Mouse (Mus musculus): Measurements from ENCODE around the gene March11.

The March11 gene

DNA sequence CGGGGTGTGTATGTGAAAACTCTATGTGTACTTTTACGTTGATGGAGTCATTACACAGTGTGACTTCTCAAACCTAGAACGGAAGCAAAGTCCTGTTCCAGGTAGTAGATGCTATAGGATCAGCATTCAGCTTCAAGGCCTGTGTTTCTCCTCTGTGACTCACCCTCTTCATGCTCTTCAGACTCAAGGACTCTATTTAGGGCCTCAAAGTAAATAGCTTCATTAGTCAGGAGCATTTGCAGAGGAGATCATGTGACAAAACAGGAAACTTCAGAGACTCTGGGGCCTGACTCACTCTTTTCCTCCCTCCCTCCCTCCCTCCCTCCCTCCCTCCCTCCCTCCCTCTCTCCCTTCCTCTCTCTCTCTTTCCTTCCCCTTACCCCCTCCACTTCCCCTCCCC is 66.1 kb downstream of the March11 start:
- no peak for DNase-seq

DNA sequence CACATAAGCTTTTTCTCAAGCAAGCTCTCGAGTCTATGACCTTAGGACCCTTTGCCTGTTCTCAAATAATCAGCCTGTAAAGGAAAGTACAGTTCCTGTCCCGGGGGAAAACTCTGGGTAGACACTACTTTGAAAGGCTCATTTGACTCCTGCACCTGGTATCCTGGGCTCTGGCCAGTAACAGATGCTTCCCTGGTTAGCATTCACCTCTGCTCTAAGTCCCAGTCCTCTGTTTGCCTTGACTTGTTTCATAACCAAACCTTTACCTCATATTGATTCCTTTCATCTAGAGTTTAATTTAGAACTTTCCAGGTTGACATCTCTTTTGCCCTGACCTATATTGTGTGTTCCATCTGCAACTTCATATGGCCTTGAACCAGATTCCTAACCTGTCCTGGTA is 68.5 kb downstream of the March11 start:
- no peak for DNase-seq

DNA sequence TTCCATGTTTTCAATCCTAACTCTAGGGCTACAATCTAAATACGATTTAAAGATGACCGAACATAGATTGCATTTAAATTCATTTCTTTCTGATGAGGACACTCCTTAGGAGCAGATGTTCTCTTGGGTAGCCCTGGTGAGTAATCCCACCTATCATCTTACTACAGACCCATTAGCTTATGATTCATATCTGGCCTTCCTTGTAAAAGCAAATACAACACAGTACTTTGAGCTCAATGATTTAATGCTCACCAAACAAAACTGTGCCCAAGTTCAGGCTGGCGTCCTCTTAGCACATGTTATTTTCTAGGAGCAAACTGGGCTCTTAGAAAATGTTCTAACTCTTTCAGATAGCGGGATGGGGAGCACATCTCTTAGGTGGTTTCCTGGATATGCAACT is 70.0 kb downstream of the March11 start:
- no peak for DNase-seq

DNA sequence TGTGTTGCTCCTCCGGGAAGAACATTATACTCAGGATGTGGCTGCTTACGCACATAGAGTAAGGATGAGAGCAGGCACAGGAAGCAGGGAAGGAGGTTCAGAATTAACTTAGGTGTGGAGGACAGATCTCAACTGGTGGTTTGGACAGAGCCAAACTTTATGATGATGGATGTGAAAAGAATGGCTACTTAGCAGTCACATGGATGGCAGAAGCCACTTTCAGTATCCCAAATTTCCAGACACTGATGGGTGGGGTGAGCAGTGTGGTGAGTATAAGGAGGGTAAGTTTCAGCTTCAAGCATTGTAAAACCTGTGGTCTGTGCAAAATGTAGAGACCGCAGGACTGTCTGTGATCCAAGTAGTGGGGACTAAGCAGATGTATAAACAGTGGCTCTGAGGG is 71.0 kb downstream of the March11 start:
- DNase-seq: no peak

DNA sequence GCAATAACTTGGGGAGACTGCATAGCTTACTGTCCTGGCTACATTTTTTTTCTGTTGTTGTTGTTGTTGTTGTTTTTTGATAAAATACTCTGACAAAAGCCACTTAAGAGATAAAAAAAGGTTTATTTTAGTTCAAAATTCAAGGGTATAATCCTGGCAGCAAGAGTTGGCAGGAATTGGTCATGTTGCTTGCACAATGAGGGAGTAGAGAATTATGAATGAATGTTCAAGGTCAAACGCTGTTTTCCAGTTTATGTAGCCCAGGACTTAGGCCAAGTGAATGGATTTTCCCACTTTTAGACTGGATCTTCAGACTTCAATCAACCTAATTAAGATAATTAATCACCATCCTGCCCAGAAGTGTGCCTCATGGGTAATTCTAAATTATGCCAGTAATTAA is 72.0 kb downstream of the March11 start:
- DNase-seq: no peak

DNA sequence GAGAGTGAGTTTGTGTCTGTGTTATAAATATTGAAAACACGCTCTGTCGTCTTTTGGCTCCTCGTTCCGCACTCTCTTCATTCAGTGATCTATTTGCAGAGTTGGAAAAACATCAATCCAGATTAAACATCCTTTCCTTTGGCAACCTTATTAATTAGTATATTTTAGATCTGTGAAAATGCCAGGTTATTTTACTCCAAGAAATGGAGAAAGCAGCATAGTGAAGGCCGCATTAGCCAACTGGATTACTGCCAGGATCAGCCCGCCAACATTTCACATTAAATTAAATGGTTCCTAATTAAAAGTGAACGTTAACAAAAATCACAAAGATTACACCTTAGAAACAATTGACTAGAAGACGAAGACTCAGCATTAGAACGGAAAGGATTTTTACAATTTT is 81.2 kb downstream of the March11 start:
- DNase-seq: no peak

DNA sequence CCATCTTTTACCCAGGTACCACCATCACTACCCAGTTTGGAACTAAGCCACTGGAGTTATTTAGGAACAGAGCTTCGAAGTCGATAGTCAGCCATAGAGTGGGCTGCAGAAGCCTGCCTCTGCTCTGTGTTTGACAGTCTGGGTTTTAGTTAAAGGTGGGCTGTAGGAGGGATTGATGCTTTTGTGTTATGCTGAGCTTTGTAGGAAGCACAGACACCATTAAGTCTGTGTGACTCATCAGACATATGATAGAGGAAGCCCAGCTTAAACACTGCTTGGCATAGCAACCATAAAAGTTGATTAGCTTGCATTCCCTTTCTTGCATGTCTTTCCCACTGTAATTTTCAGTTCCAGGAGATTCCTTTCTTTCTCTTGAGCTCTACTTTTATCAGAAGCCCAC is 87.7 kb downstream of the March11 start:
- DNase-seq: no peak

DNA sequence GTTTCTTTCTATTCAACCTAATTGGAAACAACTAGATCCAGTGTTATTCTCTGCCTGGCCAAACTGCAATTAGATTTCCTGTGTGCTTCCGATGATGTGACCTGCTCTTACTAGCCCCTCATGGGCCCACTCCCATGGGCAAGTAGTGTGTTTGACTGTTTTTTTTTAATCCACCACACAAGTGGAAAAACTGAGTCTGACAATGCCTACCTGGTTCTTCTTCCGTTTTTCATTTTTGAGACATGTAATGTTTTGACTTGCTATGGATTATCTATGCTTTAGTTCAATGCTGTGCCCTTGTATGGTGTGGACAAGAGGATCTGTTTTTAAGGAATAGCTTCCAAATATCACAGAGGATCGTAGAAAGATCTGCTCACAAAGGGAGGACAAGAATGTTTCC is 116.4 kb downstream of the March11 start:
- no peak for DNase-seq

DNA sequence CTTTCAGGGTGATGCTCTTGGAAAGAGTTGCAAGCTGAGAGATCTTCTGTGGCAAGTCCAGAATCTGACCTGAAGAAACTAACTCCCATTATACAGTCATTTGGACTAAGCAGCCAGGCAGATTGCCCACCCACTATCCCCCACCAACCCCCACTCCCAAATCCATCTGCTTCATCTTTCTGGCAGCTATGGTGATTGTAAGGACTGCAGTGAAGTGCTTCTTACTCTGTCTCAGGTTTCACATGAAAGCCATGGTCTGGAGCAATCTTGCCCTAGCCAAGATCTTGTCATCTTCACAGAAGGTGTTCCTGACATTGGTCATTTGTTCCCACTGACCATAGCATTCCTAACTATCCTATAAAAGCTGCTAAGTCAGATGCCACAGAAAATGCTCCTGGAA is 117.4 kb downstream of the March11 start:
- no peak for DNase-seq

DNA sequence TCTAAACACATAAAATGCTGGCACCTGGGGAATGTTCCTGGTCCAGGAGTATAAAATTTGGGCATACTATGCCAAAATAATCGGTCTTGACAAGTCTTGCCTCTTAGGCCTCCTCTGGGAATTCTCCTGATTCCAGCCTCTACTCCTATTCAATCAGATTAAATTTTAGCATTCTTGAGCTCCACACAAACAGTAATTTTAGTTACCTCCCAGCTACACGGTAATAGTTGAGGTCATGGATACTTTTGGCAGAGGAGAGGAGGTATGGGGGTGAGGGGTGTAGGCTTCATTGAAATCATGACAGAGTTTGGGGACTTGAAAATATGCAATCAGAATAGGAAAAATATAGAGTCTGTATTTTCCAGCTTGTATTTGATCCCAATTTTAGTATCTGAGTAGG is 121.7 kb downstream of the March11 start:
- no peak for DNase-seq

DNA sequence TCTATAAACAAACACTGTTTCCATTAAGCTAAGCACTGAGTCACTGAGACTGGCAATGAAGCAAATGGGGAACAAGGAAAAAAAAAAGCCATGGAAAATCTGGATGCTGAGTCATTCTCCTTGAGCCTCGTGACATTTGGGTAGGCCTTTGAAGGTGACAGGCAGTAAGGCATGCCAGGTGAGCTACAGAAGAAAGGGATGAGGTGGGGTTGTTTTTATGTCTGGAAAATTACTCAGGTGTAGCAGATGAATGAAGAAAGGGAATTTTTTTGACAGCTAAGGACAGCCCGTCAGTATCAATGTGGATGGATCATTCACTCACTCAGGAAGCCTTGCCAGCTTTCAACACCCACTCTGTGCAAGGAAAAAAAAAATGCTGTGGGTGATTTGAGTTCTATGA is 123.8 kb downstream of the March11 start:
- DNase-seq: no peak

DNA sequence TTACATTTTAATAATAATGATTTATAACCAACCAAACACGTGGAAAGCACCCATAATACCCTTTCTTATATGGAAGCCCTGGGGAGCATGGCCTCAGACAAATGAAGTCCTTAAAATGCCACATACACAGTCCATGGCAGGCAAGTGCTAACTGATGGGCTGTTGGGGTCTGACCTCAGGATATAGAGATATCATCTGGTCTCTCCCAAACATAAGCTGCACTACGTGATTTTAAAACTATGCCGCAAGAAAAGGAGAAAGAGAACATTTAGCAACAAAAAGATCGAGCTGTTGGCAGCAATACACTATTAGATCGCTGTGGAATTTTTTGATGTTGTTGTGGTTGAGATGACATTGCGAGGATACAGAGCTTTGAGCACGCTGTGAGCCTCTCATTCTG is 126.9 kb downstream of the March11 start:
- no peak for DNase-seq

DNA sequence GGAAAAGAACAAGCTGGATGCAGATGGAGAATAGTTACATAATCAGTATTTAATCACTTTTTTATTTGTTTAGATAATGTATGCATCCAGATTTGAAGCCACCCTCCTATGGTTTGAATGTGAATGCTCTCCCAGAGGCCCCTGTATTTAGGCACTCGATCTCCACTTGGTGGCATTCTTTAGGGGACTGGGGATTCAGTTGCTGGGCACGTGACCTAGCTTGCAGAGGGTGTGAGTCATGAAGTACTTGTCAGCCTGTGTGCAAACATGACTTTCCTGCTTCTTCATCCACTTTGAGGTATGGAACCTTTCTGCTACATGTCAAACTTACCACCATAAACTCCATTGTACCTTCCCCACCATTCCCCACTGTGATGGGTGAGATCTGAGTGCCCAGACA is 128.3 kb downstream of the March11 start:
- DNase-seq: no peak
